Mouse (Mus musculus) mature B cell (primary cell): ENCODE results near the gene Olfr372.

Source experiments
- in situ Hi-C: fragments of 300-500 bp; cut with MboI; formaldehyde crosslinking; loops from 2 replicates; pipeline ENCODE4 v1.14.3; 2019

Gene Olfr372

DNA sequence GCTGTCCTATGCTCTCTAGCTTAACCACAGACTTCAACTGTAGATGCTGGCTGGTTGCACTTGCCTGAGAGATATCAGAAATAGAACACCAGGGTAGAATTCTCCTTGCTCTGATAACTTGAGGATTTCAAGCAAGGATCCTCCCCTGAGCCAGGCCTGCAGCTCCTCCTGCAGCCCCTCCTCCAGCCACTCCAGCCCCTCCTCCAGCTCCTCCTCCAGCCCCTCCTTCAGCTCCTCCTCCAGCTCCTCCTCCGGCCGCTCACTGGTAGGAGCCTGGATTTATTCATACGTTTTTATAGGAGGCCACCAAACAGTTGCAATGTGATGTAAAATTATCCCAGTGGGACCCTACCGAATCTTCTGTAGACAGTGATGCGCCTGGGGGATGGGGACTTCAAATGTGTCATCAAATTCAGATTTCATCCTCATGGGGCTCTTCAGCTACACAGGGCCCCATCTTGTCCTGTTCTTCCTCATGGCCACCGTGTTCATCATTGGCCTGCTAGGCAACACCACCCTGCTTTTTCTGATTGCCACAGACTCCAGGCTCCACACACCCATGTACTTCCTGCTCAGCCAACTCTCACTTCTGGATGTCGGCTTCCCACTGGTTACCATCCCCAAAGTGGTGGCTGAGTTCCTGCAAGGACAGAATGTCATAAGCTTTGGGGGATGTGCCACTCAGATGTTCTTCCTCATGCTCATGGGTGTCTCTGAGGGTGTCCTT, 58.5 kb downstream of the Olfr372 start:
- in situ Hi-C loops, result loop anchor here (25.0 kb wide), 1 partner anchor 962 kb away; no protein-coding TSS in a partner anchor

- in situ Hi-C loops, result no loop called here
These were observed 64.1 kb downstream of the Olfr372 start for GRCm38 (mm10) chr8:72105165-72105564.

DNA sequence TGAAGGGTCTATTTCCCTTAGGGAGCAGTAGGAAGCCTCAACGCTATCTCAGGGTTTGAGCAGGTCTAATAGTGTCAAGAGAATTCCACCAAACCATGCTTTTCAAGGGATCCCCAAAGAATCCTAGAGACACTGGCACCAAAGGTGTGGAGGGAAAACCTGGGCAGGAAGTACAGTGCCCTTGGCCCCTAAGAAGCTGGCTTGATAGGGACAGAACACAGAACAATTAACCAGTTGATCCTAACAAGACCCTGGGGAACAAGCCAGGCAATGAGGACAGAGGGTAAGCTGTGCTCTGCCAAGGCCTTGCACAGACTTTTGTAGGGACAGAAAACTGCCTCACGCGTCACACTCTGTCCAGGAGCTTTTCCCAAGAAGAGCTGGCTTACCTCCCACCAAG, 65.7 kb downstream of the Olfr372 start, which contains the start of gene Olfr374:
Olfr374 (plus strand) TSS at position 301 of the 400 bp plus-strand sequence.
- in situ Hi-C loops, result no loop called here
